Mouse (Mus musculus): Measurements from ENCODE around the gene Trp53i13. TPM values are rescaled to one million over a fixed set of nuclear protein-coding genes. Genes with fewer than 3 reads are reported as not detected.

The Trp53i13 gene
- polyA plus RNA-seq, 1 experiment from 2014 or later = 45.1 TPM

DNA sequence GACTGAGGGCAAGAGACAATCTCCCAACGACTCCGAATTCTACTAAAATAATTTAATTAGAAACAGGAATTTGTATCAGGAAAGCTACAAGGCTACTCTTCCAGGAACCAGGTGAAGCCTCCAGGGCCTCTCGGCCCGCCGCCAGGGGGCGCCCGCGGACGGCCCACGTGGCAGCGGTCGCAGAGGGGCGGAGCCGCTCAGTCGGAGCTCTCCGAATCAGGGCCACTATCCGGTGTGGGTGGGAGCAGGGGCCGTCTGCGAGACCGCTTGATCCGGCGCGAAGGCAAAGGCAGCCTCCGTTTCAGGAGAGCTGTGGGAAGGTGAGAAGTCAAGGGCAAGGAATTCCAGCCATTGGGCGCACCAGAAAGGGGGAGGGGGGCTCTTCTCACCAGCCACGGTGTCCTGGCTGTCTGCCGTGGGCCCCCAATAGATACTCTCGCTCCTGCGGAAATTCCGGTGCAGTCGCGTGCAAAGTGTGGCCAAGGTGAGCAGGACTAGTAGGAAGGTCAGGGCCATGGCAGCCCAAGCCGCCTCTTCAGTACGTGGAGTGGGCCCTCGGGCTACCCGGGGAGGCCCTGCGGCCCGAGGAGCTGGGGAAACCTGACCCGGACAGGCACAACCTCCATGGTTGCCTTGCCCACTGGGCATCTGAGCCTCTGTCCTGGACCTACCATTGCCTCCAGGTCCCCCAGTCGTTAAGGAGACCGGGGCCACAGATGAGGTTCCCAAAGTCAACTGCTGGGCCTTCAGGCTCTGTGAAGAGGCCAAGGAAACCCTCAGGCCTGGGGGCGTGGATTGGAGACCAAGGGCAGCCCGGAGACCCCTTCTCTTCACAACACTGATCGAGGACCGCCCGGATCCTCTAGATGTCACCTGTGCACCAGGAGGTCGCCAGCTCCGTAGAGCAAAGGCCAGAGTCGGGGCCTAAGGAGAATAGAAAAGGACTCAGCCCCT lies 7.4 kb downstream of the Trp53i13 start:
- DNase-seq (ENCODE audit: low spot score) = peak; percentile 89

DNA sequence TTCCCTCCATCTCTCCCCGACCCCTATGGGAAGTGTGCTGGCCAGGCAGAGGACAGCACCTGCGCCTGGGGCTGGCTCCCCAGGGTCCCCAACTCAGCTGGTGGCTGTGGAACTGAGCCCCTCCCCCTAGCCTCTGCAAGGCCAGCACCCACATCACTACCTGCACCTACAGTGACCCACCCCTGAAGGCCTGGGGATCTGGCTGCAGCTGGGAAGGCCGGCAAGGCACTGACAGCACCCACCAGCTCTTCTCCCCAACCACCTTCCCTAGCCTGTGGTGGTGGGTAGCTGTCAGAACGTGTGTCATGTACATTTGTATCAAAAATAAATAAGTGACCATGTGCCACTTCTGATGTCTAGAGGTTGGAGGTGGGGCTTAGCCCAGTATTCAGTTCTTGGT lies 8.4 kb downstream of the Trp53i13 start:
- DNase-seq (ENCODE audit: low spot score) = no peak

DNA sequence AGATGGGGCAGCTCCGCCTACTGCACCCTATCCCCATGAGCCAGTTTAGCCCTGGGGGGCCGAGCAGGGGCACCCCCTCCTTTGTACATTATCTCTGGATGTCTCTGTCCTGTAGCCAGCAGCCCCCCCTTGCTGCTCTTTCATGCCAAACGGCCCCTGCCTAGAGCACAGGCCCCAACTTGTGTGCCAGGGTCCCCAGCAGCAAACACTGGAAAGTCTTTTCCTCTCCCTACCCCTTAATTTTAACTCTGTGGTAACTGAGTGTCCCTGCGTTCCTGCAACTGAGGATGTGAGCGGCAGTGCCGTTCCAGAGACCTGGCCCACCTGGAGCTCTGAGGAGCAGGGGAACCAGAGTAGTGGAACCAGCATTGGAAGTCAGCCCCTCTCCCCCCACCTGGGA lies 8.8 kb downstream of the Trp53i13 start:
- no peak for DNase-seq (ENCODE audit: low spot score)

DNA sequence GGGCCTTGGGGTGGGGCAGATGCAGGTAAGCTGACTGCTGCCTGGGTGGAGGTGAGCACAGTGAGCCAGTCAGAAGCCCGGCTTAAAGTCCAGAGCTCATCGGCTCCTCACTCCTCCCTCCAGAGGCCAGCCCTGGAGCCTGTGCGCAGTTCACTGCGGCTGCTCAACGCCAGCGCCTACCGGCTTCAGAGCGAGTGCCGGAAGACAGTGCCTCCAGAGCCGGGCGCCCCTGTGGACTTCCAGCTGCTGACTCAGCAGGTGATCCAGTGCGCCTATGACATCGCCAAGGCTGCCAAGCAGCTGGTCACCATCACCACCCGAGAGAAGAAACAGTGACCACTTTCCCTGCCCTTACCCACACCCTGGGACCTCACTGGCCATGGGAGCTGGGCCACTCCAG lies 9.5 kb downstream of the Trp53i13 start:
- DNase-seq (ENCODE audit: low spot score) = no peak

DNA sequence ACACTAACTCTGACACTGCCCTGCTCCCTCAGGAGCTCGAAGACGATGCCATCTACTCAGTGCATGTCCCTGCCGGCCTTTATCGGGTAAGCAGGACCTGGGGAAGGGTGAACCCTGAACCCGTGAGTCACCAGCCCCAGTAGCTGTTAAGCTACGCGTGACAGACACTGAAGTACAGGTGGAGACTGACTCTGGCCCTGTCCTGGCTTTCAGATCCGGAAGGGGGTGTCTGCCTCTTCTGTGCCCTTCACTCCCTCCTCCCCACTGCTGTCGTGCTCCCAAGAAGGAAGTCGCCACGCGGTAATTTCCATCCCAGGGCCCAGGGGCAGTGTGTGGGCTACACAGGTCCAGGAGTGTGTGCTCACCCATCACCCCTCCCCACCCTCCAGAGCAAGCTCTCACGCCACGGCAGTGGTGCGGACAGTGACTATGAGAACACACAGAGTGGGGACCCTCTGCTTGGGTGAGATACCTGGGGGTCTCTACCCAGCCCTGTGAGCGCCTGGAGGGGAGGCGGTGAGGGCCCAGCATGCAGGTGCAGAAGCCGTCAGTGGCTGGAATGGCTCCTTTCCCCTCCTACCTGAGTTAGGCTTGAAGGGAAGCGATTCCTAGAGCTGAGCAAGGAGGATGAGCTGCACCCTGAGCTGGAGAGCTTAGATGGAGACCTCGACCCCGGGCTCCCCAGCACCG lies 10.3 kb downstream of the Trp53i13 start:
- DNase-seq (ENCODE audit: low spot score) = no peak

DNA sequence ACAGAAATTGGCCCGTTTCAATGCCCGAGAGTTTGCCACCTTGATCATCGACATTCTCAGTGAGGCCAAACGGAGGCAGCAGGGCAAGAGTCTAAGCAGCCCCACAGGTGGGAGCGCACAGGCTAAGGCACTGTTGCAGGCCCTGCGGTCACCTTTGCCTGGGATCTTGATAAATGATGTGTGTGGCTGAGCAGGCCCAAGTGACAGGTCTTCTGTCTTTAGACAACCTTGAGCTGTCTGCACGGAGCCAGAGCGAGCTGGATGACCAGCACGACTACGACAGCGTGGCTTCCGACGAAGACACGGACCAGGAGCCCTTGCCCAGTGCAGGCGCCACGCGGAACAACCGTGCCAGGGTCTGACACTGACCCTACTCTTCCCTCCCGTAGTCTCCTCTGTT lies 11.4 kb downstream of the Trp53i13 start:
- no peak for DNase-seq (ENCODE audit: low spot score)

DNA sequence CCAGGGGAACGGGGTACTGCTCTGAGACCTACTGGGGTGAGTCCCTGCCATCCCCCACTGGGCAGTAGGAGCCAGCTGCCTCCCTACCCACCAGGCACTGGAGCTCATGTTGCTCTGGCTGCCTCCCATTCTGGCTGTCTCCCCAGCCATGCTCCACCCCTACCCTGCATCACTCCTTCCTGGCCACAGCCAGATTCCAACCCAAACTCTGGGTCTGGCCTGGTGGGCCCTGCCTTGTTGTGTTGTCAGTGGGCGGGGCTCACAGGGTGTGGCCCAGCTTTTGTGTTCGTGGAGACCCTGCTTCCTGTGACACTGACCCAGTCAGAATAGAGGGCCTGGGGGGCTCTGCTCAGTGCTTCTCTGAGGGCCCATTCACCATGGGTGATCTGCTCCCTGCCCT lies 12.3 kb downstream of the Trp53i13 start:
- DNase-seq (ENCODE audit: low spot score) = no peak

DNA sequence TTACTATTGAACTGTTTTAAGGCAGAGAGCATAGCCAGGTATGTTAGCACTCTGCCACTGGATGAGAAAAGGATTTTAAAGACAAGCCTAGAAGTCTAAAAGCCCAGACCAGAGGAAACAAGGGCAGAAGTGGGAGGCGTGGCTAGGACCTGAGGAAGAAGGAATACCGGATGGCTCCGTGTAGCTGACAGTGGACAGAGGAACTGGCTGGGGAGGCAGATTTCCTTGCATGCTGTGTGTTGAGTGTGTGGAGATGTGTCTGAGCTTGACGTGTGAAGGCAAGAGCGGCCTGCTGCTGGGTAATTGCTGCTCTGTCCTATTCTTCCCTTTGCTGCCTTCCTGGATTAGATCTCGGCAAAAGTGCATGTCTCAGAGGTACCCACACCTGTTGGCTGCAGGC lies 13.3 kb downstream of the Trp53i13 start:
- no peak for DNase-seq (ENCODE audit: low spot score)

DNA sequence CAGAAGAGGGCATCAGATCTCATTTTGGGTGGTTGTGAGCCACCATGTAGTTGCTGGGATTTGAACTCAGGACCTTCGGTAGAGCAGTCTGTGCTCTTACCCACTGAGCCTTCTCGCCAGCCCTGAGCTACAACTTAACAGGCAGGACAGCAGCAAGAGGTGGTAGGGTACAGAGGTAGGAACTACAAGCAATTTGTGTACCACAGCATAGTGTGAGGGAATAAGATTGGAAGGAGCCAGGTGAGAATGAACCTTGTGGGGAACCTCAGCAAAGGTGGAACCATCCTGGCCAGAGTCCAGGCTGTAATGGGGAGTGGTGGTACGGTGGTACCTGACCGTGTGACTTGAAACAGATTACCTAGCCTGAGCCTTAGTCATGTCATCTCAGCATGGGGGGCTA lies 13.8 kb downstream of the Trp53i13 start:
- DNase-seq (ENCODE audit: low spot score) = no peak

DNA sequence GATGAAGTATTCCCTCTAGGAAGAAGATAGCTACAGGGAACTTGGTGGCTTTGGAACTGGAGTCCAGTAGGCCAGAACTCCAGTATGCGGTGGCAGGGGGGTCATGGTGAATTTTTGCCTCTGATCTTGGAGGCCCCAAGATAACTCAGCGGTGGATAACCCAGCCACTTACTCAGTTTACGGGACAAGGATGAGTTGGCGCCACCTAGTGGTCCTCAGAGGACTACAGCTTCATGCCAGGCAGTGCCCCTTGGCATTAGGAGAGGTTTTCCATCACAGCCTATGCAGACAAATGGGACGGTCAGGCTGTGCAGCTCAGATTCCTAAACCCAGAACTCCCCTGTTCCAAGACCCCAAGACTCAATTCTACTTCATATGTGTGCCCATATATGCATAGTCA lies 14.4 kb downstream of the Trp53i13 start:
- peak; percentile 81 for DNase-seq (ENCODE audit: low spot score)

DNA sequence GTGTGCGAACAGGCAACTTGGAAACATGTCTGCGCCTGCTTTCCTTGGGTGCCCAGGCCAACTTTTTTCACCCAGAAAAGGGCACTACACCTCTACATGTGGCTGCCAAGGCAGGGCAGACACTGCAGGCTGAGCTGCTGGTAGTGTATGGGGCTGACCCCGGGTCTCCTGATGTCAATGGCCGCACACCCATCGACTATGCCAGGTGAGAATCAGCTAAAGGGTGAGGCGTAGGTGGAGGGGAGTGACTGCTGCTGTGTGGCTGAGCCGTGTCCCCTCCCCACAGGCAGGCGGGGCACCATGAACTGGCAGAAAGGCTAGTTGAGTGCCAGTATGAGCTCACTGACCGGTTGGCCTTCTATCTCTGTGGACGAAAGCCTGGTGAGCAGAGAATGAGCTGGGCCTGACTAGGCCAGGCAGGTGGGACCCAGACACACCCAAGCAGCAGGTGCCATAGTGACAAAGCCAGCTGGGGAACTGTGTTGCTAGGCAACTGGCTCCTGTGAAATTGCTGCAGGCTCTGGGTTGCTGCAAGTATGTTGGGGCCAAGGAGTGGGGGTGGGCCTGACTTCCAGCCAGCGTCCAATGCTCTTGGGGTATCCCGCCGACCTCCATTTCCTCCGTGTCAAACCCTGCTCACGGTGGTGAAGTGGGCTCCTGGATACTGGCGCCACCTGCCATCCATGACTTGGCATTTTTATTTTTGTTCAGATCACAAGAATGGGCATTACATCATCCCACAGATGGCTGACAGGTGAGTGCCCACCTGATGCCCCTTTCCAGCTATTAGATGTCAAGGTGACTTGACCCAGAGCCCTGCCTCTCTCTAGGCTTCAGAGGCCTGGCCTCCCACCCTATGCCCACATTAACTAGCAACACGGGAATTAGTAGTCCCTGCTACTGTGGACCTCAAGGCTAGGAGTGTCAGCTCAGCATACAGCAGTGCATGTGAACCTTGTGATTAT lies 15.1 kb downstream of the Trp53i13 start:
- DNase-seq (ENCODE audit: low spot score) = peak; percentile 24

DNA sequence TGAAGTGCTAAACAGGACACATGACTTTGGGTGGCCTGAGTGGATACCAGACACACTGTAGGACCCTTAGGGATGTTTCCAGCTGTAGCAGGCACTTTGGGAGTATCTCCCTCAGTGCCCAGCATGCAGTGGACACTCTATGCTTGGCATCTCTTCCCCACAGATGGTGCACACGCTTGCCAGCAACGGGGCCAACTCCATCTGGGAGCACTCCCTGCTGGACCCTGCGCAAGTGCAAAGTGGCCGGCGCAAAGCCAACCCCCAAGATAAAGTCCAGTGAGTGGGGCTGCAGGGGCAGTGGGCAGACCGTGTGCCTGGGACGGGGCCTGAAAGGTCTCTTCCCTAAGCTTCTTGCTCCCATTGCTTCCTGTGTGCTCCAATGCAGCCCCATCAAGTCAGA lies 16.4 kb downstream of the Trp53i13 start:
- no peak for DNase-seq (ENCODE audit: low spot score)

DNA sequence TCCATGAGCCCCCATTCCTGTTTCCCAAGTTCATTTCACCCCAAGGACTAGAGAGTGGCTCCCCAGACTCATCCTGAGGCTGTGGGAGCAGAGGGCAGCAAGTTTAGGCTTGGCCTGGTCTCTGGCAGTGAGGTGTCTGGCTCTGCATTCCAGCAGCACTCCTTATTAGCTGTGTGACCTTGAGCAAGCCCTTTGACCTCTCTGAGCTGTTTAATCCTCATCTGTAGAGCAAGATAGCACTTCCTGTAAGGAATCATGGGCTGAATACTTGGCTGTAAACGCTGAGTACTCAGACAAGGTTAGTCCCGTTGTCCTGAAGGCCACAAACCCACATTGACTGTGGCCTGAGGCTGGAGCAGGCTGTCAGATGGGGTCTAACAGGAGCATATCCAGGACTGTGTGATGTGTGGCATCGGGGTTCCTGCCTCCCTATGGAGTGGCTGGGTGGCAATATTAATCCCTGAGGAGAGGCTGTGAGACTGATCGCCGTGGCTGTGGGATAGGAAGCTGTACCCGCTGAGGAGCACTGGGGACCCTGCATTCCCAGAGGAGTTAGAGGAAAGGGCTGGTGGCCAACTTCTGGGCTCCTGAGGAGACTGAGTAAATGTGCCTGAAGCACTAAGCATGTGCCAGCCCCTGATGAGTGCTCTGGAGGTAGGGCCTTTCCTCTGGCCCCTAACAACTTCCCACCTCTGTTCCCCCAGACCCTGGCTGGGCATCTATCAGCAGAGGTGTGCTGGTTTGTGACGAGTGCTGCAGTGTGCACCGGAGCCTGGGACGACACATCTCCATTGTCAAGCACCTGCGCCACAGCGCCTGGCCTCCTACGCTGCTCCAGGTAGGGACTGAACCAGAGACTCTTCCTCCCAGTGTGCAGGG lies 17.3 kb downstream of the Trp53i13 start:
- DNase-seq (ENCODE audit: low spot score) = no peak

DNA sequence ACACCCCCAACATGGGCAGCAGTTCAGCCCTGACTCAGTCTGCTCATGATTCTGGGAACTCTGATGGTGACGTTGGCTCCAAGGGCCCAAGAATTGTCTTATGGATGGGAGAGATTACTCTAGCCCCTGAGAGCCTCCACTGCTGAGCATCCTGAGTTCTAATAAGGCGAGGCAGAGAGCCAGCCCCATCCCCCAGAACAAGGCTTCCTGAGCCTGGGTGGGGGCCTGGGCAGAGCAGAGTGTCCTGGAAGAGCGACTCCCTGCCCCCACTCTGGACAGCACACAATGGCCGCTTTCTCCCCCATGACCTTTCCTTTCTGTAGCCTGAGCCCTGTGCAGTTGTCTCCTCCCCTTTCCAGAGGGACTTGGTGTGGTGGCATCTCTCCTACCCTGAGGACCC lies 17.9 kb downstream of the Trp53i13 start:
- DNase-seq (ENCODE audit: low spot score) = no peak

DNA sequence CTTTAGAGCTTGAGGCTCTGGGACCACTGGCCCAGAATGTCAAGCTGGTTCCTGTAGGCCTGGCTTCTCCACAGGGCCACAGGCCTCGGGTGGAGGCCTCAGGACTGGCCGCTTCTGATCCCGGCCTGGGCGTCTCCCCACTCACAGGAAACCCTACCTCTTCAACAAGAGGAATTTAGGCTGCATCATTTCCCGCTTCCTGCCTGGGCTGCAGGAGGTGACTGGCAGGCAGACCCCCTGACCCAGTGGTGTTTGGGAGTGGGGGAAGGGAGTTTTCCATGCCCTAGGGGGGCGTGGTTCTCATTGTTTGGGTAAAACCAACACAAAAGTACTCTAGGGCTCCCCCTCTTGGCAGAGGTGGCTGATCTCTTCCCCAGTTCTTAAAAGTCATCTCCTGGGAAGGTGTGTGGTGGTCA lies 18.4 kb downstream of the Trp53i13 start:
- peak; percentile 68 for DNase-seq (ENCODE audit: low spot score)

DNA sequence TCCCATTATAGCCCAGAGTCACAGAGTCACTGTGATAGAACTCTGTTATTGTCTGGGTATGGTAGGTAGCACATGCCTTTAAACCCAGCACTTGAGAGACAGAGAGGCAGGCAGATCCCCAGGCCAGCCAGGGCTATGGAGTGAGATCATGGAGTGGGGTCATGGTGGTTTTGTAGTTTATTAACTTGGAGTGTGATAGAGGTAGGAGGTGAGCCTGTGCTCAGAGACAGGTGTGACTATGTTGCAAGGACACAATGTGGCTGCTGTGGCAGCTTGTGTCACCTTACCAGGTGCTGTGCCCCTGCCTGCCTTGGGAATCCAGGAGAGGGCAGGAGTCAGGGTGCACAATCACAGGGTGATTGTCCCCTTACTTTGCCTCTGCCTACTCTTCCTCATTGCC lies 20.3 kb downstream of the Trp53i13 start:
- no peak for DNase-seq (ENCODE audit: low spot score)

DNA sequence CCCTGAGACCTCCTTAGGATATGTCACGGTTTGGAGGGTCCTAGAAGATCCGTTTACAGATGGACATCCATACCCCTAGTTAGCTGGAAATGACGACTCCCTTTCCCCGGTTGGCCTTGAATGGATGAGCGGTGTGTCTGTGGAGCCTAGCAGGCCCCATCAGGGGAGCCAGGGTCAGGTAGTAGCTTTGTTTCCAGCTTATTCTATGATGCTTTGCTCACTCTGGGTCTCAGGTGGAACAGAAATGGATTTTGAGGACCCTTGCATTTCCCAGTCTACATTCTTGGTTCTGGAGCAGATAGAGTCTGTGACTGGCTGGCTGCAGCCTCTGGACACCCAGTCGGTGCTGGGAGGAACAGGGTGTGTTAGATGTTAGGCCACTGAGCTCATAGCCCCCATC lies 21.0 kb downstream of the Trp53i13 start:
- no peak for DNase-seq (ENCODE audit: low spot score)

DNA sequence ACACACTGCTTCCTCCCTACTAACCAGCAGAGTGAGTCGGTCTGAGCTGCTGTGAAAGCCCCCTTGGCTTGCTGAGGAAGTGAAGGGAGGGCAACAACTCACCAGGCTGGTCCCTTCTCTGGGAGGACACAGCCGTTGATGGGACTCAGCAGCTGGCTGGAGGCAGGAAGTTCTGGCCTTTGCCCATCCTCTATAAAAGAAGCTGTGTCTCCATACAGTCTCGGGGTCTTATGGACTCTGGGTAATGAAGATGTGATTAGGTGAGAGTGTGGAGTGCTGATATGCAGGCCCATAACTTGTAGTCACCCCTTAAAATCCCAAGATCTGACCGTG lies 21.5 kb downstream of the Trp53i13 start:
- no peak for DNase-seq (ENCODE audit: low spot score)

DNA sequence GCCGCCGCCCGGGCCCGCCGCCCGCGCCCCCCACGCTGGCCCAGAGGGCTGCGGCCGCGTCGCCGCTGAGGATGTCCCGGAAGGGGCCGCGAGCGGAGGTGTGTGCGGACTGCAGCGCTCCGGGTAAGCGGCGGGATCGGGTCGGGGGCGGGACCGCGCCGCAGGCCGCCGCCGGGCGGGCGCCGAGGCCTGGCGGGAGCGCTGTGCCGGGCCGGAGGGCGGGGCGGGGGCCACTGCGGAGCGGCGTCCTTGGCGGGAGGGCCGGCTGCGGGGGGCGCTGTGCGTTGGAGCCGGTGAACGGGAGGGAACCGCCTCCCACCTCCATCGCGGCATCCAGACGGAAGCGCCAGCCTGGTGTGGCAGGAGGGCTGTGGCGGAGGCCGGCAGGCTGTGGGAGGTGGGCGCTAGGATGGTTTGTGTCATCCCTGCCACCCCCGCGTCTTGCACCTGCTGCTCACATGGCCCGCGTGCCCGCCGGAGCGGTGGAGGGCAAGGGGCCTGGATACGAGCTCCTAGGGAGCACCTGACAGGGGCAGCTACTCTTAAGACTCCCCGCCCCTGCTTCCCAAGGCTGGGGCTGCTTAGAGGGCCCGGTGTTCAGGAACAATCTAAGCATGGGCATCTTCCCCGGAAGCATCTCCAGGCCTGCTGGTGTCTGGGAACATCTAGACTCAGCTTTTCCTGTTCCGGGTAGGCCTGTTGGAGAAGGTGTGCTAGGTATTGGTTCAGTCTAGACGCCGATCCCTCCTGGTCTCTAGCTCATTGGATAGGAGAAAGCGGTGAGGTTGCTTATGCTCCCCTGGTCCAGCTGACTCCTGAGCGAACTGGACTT lies 22.1 kb downstream of the Trp53i13 start, which contains the start of gene Git1:
Git1 (plus strand) TSS at position 51 of the 832 bp plus-strand sequence.
- peak; percentile 48 for DNase-seq (ENCODE audit: low spot score)

DNA sequence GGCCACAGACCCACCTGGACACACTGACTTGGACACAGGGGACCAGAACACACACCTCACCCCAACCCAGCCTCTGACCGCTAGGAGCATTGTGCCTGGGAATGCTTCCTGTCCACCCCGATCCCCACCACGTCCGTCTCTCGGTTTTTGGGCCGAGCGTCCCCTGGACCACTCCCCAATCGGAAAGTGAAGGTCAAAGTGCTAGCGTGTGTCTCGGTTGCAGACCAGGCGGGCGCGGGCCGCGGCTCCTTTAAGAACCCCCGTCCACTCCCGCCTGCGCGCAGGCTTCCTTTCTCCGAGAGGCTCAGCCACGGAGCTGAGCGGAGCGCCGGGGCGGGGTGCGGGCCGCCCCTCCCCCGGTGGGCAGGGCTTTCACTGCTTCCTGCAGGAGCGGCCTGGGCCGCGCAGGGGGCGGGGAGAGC lies 22.9 kb downstream of the Trp53i13 start:
- peak; percentile 92 for DNase-seq (ENCODE audit: low spot score)

Data from thymus, postnatal 0 days (tissue).